Mouse (Mus musculus) intestine, embryonic 16.5 days (tissue): ENCODE results near the gene Serbp1. TPM values are rescaled to one million over a fixed set of nuclear protein-coding genes. Genes with fewer than 3 reads are reported as not detected.

ENCODE experiments used
- ATAC-seq: fragments of 200-750 bp; cut with Nextera tagmentation; 2 replicates; pipeline ENCODE4 v1.8.0; 2017; ENCODE audit warnings: moderate TSS enrichment, moderate library complexity
- H3K27ac ChIP-seq: fragments of 300-500 bp; sonication (generic); 2 replicates; pipeline ENCODE4 v1.5.1; 2014; ENCODE audit warnings: mild to moderate bottlenecking, low read length
- H3K27me3 ChIP-seq: fragments of 300-500 bp; sonication (generic); replicated peaks from 2 replicates; pipeline ENCODE4 v1.6.1; 2014; ENCODE audit warnings: low read length, control low read depth, mixed read lengths; ENCODE audit not compliant: control insufficient read depth, insufficient read depth
- H3K36me3 ChIP-seq: fragments of 300-500 bp; sonication (generic); 2 replicates; pipeline ENCODE4 v1.6.1; 2014; ENCODE audit warnings: low read length, control low read depth; ENCODE audit not compliant: control insufficient read depth, insufficient read depth
- H3K4me1 ChIP-seq: fragments of 300-500 bp; sonication (generic); 2 replicates; pipeline ENCODE4 v1.6.1; 2014; ENCODE audit warnings: low read length, control low read depth, mixed read lengths; ENCODE audit not compliant: control insufficient read depth, insufficient read depth
- H3K4me2 ChIP-seq: fragments of 300-500 bp; sonication (generic); 2 replicates; pipeline ENCODE4 v1.6.1; 2014; ENCODE audit warnings: low read depth, low read length, control low read depth
- H3K4me3 ChIP-seq: fragments of 300-500 bp; sonication (generic); 2 replicates; pipeline ENCODE4 v1.5.1; 2014; ENCODE audit warnings: mild to moderate bottlenecking, low read length
- H3K9ac ChIP-seq: fragments of 300-500 bp; sonication (generic); 2 replicates; pipeline ENCODE4 v1.6.1; 2014; ENCODE audit warnings: low read depth, low read length
- H3K9me3 ChIP-seq: fragments of 300-500 bp; sonication (generic); 2 replicates; pipeline ENCODE4 v1.6.1; 2016; ENCODE audit warnings: low read length, control low read depth; ENCODE audit not compliant: control insufficient read depth
- WGBS: fragments of 180-500 bp; shearing (Covaris S2); extraction: QIAGEN DNeasy Blood & Tissue Kit; methylation state at CpG from one replicate; pipeline ENCODE4 v1.1.7; 2014; 5-methylcytosine and 5-hydroxymethylcytosine counted together
- polyA plus RNA-seq: library from polyadenylated mRNA; unstranded; fragments of >200 nt; fragmentation: Nextera tagmentation; extraction: Ambion mirVana; gene quantifications from 2 replicates; pipeline ENCODE4 v1.2.1, GENCODE M21; 2015

The Serbp1 gene
- polyA plus RNA-seq, 1 experiment from 2014 or later, result 319 TPM

GRCm38 (mm10) chr6:67229521-67229920 lies 8.5 kb upstream of the Serbp1 start:
- peak; percentile 41; the same call in 1 of the 2 replicates for ATAC-seq
- WGBS, result 36% methylated on average over 9 of the region's 9 CpGs
- H3K4me2 ChIP-seq, result peak overlapping the region; percentile 27

GRCm38 (mm10) chr6:67229922-67230518 lies 8.0 kb upstream of the Serbp1 start:
- no peak overlapping the region for H3K27ac ChIP-seq
- peak overlapping the region; percentile 27 for H3K4me2 ChIP-seq
- WGBS, result 13% methylated on average over 11 of the region's 11 CpGs
- peaks cover 7% of the 10 kb centered on the region; the same call in 1 of the 2 replicates for H3K4me1 ChIP-seq
- H3K27me3 ChIP-seq, result no peaks in the 10 kb centered on the region
- peak; percentile 57; the same call in 1 of the 2 replicates for ATAC-seq
- no peaks in the 10 kb centered on the region for H3K36me3 ChIP-seq
- H3K9me3 ChIP-seq, result no peaks in the 10 kb centered on the region
- H3K9ac ChIP-seq, result no peak overlapping the region
- no peak overlapping the region for H3K4me3 ChIP-seq

More at GRCm38 (mm10) chr6:67229521-67229920, 8.5 kb upstream of the Serbp1 start:
- H3K9ac ChIP-seq, result no peak overlapping the region
- peaks cover 7% of the 10 kb centered on the region; the same call in 1 of the 2 replicates for H3K4me1 ChIP-seq
- no peak overlapping the region for H3K4me3 ChIP-seq
- no peaks in the 10 kb centered on the region for H3K36me3 ChIP-seq
- H3K27ac ChIP-seq, result no peak overlapping the region
- no peaks in the 10 kb centered on the region for H3K9me3 ChIP-seq
- H3K27me3 ChIP-seq, result no peaks in the 10 kb centered on the region

GRCm38 (mm10) chr6:67230950-67231349 lies 7.0 kb upstream of the Serbp1 start:
- Histone ChIP-seq H3K27me3 (no peaks in the 10 kb centered on the region), H3K9ac (no peak overlapping the region), H3K4me2 (no peak overlapping the region), H3K4me3 (no peak overlapping the region), H3K36me3 (no peaks in the 10 kb centered on the region), H3K27ac (no peak overlapping the region), H3K4me1 (peaks cover 7% of the 10 kb centered on the region; the same call in 1 of the 2 replicates), H3K9me3 (no peaks in the 10 kb centered on the region)
- no peak for ATAC-seq

GRCm38 (mm10) chr6:67235649-67236048 lies 2.3 kb upstream of the Serbp1 start:
- H3K27ac ChIP-seq, result no peak overlapping the region
- no peak overlapping the region for H3K4me3 ChIP-seq
- ATAC-seq, result no peak
- 88% methylated on average over 3 of the region's 3 CpGs for WGBS
- no peaks in the 10 kb centered on the region for H3K4me1 ChIP-seq
- no peaks in the 10 kb centered on the region for H3K9me3 ChIP-seq
- no peaks in the 10 kb centered on the region for H3K27me3 ChIP-seq
- no peak overlapping the region for H3K9ac ChIP-seq
- H3K36me3 ChIP-seq, result no peaks in the 10 kb centered on the region
- H3K4me2 ChIP-seq, result no peak overlapping the region

- H3K9me3 ChIP-seq, result no peaks in the 10 kb centered on the region
- no peak overlapping the region for H3K27ac ChIP-seq
- no peaks in the 10 kb centered on the region for H3K4me1 ChIP-seq
- H3K27me3 ChIP-seq, result no peaks in the 10 kb centered on the region
- H3K4me3 ChIP-seq, result no peak overlapping the region
- no peaks in the 10 kb centered on the region for H3K36me3 ChIP-seq
- 69% methylated on average over 7 of the region's 7 CpGs for WGBS
- H3K9ac ChIP-seq, result no peak overlapping the region
- no peak for ATAC-seq
- H3K4me2 ChIP-seq, result no peak overlapping the region
Measured at GRCm38 (mm10) chr6:67236491-67237234, 1.3 kb upstream of the Serbp1 start.

GRCm38 (mm10) chr6:67241263-67241662 lies 3.3 kb downstream of the Serbp1 start:
- ATAC-seq, result no peak
- Histone ChIP-seq H3K4me3 (no peak overlapping the region), H3K36me3 (no peaks in the 10 kb centered on the region), H3K9me3 (no peaks in the 10 kb centered on the region), H3K27me3 (no peaks in the 10 kb centered on the region), H3K4me1 (no peaks in the 10 kb centered on the region), H3K27ac (no peak overlapping the region), H3K4me2 (no peak overlapping the region), H3K9ac (no peak overlapping the region)
- 90% methylated on average over 3 of the region's 3 CpGs for WGBS

GRCm38 (mm10) chr6:67243765-67244420 lies 5.9 kb downstream of the Serbp1 start:
- H3K9ac ChIP-seq, result no peak overlapping the region
- no peak overlapping the region for H3K4me2 ChIP-seq
- H3K9me3 ChIP-seq, result no peaks in the 10 kb centered on the region
- no peak overlapping the region for H3K27ac ChIP-seq
- H3K27me3 ChIP-seq, result no peaks in the 10 kb centered on the region
- H3K4me1 ChIP-seq, result no peaks in the 10 kb centered on the region
- H3K36me3 ChIP-seq, result no peaks in the 10 kb centered on the region
- peak; percentile 33; the same call in 1 of the 2 replicates for ATAC-seq
- 82% methylated on average over 7 of the region's 7 CpGs for WGBS
- H3K4me3 ChIP-seq, result no peak overlapping the region

- Histone ChIP-seq H3K4me2 (no peak overlapping the region), H3K9me3 (no peaks in the 10 kb centered on the region), H3K27ac (no peak overlapping the region), H3K9ac (no peak overlapping the region), H3K27me3 (no peaks in the 10 kb centered on the region), H3K36me3 (no peaks in the 10 kb centered on the region), H3K4me1 (no peaks in the 10 kb centered on the region), H3K4me3 (no peak overlapping the region)
- WGBS, result 87% methylated on average over 5 of the region's 5 CpGs
- ATAC-seq, result no peak
Measured at GRCm38 (mm10) chr6:67244451-67244850, 6.5 kb downstream of the Serbp1 start.

GRCm38 (mm10) chr6:67251095-67251494 lies 13.1 kb downstream of the Serbp1 start:
- Histone ChIP-seq H3K4me2 (no peak overlapping the region), H3K27me3 (no peaks in the 10 kb centered on the region), H3K27ac (no peak overlapping the region), H3K4me1 (no peaks in the 10 kb centered on the region), H3K9me3 (no peaks in the 10 kb centered on the region), H3K4me3 (no peak overlapping the region), H3K9ac (no peak overlapping the region), H3K36me3 (no peaks in the 10 kb centered on the region)
- no peak for ATAC-seq
- WGBS, result 84% methylated on average over 4 of the region's 4 CpGs
